Mouse (Mus musculus) 3T3-L1 (cell line): ENCODE results near the gene Prss12.

ENCODE experiments used
- DNase-seq: peaks from one replicate; pipeline ENCODE4 v3.0.0-alpha.2; 2015; ENCODE audit warnings: low read depth, low spot score

Gene Prss12

GRCm38 (mm10) chr3:123446708-123447537 lies at the start of gene Prss12:
Gene Prss12 (plus strand): TSS chr3:123446913.
- no peak for DNase-seq

- DNase-seq = peak; percentile 69
These were observed 48.9 kb upstream of the Prss12 start for GRCm38 (mm10) chr3:123397562-123398481.

GRCm38 (mm10) chr3:123404945-123405344 lies 41.8 kb upstream of the Prss12 start:
- DNase-seq = no peak

GRCm38 (mm10) chr3:123411821-123412578 lies 34.7 kb upstream of the Prss12 start:
- no peak for DNase-seq

GRCm38 (mm10) chr3:123413173-123413572 lies 33.5 kb upstream of the Prss12 start:
- no peak for DNase-seq

GRCm38 (mm10) chr3:123425647-123426046 lies 21.1 kb upstream of the Prss12 start:
- no peak for DNase-seq

GRCm38 (mm10) chr3:123428005-123428404 lies 18.7 kb upstream of the Prss12 start:
- no peak for DNase-seq

GRCm38 (mm10) chr3:123429597-123430458 lies 16.9 kb upstream of the Prss12 start:
- DNase-seq = peak; percentile 25

GRCm38 (mm10) chr3:123431951-123432674 lies 14.6 kb upstream of the Prss12 start:
- no peak for DNase-seq

- DNase-seq = no peak
These were observed 13.4 kb upstream of the Prss12 start for GRCm38 (mm10) chr3:123433362-123433761.

GRCm38 (mm10) chr3:123437608-123438007 lies 9.1 kb upstream of the Prss12 start:
- no peak for DNase-seq

- no peak for DNase-seq
These were observed 6.2 kb upstream of the Prss12 start for GRCm38 (mm10) chr3:123440490-123440889.

- DNase-seq = no peak
These were observed 2.2 kb upstream of the Prss12 start for GRCm38 (mm10) chr3:123444466-123444865.

GRCm38 (mm10) chr3:123447538-123448059 lies 886 bp downstream of the Prss12 start:
- no peak for DNase-seq

GRCm38 (mm10) chr3:123448096-123448495 lies 1.4 kb downstream of the Prss12 start:
- DNase-seq = no peak

- no peak for DNase-seq
These were observed 3.4 kb downstream of the Prss12 start for GRCm38 (mm10) chr3:123450107-123450506.

GRCm38 (mm10) chr3:123452904-123453303 lies 6.2 kb downstream of the Prss12 start:
- no peak for DNase-seq

- peak; percentile 73 for DNase-seq
These were observed 12.8 kb downstream of the Prss12 start for GRCm38 (mm10) chr3:123459492-123459891.

- peak; percentile 60 for DNase-seq
These were observed 13.7 kb downstream of the Prss12 start for GRCm38 (mm10) chr3:123460436-123460835.

GRCm38 (mm10) chr3:123462264-123462663 lies 15.6 kb downstream of the Prss12 start:
- DNase-seq = peak; percentile 56
